Mouse (Mus musculus) brain, embryonic 14.5 days (tissue): Measurements from ENCODE around the gene Cbx2.

ENCODE experiments used
- CTCF ChIP-seq: fragments of 200-500 bp; IDR thresholded peaks from 2 replicates; pipeline ENCODE4 v1.5.1; 2012; ENCODE audit warnings: inconsistent platforms, mild to moderate bottlenecking, moderate library complexity, borderline replicate concordance; ENCODE audit not compliant: insufficient read depth, insufficient read length; ENCODE audit errors: extremely low read depth
- POLR2A ChIP-seq: fragments of 200-500 bp; IDR thresholded peaks from 2 replicates; pipeline ENCODE4 v1.6.1; 2012; ENCODE audit warnings: mild to moderate bottlenecking, inconsistent platforms, borderline replicate concordance; ENCODE audit not compliant: poor library complexity, insufficient read depth, insufficient read length, severe bottlenecking; ENCODE audit errors: extremely low read depth

- TF ChIP-seq POLR2A = no peak
- no peak for TF ChIP-seq CTCF
Measured at GRCm38 (mm10) chr11:119001493-119002128, 21.2 kb upstream of the Cbx2 start.
